Mouse (Mus musculus) spleen, adult 2 months (tissue): ENCODE measurements at regions not wholly inside any gene's neighbourhood (a gene's known extent, or its start where the extent isn't known, plus 50 kb on each side); places are given as distances from the start of the nearest gene placed in this dataset.

Experiments
- CTCF ChIP-seq: fragments of 200-500 bp; IDR thresholded peaks from 2 replicates; pipeline ENCODE4 v1.5.1; 2011; ENCODE audit warnings: mild to moderate bottlenecking, inconsistent platforms; ENCODE audit not compliant: insufficient read depth, insufficient read length, insufficient replicate concordance; ENCODE audit errors: extremely low read depth
- POLR2A ChIP-seq: fragments of 200-500 bp; IDR thresholded peaks from 2 replicates; pipeline ENCODE4 v1.6.1; 2011; ENCODE audit warnings: low read depth, low read length, inconsistent platforms

DNA sequence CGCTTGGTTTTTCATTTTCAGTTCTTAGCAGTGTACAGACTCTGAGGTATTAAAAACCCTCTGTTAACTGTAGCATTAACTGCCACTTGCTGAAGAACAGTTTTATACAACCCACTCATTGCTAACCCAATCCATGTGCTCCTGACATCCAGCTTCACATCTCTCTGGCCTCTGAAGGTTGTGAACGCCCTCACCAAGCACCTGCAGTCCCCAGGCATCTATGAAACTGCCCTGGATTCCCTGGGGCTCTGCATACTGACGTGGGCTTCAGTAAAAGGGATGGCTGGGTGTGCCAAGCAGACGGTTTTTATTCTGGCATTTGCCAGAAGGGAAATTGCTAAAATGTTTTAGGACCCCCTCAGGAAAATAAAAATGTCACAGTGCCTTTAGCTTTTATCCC lies 2232.2 kb upstream of the Gm7489 start:
- no peak for TF ChIP-seq CTCF
- no peak for TF ChIP-seq POLR2A
